Mouse (Mus musculus): Measurements from ENCODE around the gene Nod2. TPM values are rescaled to one million over a fixed set of nuclear protein-coding genes. Genes with fewer than 3 reads are reported as not detected.

Nod2 gene
- polyA plus RNA-seq, 1 experiment from 2014 or later: 0.07 TPM

DNA sequence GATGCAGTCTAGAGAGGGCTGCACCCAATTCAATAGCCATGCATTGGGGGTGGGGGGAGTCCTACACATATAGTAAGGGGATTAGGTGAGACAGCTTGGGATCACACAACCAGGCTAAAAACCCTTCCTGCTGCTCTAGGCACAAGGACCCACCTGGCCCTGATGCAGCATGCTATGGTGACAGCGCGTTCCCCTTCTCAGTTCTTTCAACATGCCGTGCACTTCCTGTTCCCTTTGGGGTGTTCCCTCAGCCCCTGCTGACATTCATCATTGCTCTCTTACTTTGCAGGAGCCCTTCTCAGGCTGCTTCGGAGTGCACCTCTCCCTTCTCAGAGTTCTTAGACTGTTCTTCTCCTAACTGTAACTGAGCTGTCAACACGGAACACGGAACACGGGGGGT, 47.2 kb downstream of the Nod2 start:
- H3K4me3 ChIP-seq (replicated peaks; ENCODE audit: low read length): no peak overlapping the region
- no peaks in the 10 kb centered on the region for H3K9me3 ChIP-seq (ENCODE audit: control insufficient read depth, low read length)
- H3K9ac ChIP-seq: no peak overlapping the region
- H3K27ac ChIP-seq: no peak overlapping the region
- 76% methylated on average over 7 of the region's 7 CpGs for WGBS
- DNase-seq (ENCODE audit: low spot score): no peak
- peaks cover 12% of the 10 kb centered on the region; the same call in 1 of the 2 replicates for H3K4me1 ChIP-seq (replicated peaks; ENCODE audit: control insufficient read depth, insufficient read depth, low read length)
- no peak for ATAC-seq (ENCODE audit: low FRiP score)
- H3K36me3 ChIP-seq (replicated peaks; ENCODE audit: control insufficient read depth, insufficient read depth): no peaks in the 10 kb centered on the region
- H3K4me2 ChIP-seq (replicated peaks): no peak overlapping the region
- H3K27me3 ChIP-seq (ENCODE audit: control insufficient read depth, insufficient read depth, low read length): no peaks in the 10 kb centered on the region

GRCm38 (mm10) chr8:88696228-88696627, 49.1 kb downstream of the Nod2 start:
- Histone ChIP-seq H3K4me3 (replicated peaks; ENCODE audit: low read length) (peak overlapping the region; percentile 79), H3K27ac (no peak overlapping the region), H3K9me3 (ENCODE audit: control insufficient read depth, low read length) (no peaks in the 10 kb centered on the region), H3K27me3 (ENCODE audit: control insufficient read depth, insufficient read depth, low read length) (no peaks in the 10 kb centered on the region), H3K9ac (0 out of 2 replicates have a peak overlapping the region, but pooled peaks have one; percentile 3), H3K36me3 (replicated peaks; ENCODE audit: control insufficient read depth, insufficient read depth) (no peaks in the 10 kb centered on the region), H3K4me1 (replicated peaks; ENCODE audit: control insufficient read depth, insufficient read depth, low read length) (peaks cover 19% of the 10 kb centered on the region), H3K4me2 (replicated peaks) (peak overlapping the region; percentile 47)
- 29% methylated on average over 7 of the region's 7 CpGs for WGBS
- ATAC-seq (ENCODE audit: low FRiP score) (peak; percentile 14; the same call in 1 of the 2 replicates), DNase-seq (ENCODE audit: low spot score) (no peak)

DNA sequence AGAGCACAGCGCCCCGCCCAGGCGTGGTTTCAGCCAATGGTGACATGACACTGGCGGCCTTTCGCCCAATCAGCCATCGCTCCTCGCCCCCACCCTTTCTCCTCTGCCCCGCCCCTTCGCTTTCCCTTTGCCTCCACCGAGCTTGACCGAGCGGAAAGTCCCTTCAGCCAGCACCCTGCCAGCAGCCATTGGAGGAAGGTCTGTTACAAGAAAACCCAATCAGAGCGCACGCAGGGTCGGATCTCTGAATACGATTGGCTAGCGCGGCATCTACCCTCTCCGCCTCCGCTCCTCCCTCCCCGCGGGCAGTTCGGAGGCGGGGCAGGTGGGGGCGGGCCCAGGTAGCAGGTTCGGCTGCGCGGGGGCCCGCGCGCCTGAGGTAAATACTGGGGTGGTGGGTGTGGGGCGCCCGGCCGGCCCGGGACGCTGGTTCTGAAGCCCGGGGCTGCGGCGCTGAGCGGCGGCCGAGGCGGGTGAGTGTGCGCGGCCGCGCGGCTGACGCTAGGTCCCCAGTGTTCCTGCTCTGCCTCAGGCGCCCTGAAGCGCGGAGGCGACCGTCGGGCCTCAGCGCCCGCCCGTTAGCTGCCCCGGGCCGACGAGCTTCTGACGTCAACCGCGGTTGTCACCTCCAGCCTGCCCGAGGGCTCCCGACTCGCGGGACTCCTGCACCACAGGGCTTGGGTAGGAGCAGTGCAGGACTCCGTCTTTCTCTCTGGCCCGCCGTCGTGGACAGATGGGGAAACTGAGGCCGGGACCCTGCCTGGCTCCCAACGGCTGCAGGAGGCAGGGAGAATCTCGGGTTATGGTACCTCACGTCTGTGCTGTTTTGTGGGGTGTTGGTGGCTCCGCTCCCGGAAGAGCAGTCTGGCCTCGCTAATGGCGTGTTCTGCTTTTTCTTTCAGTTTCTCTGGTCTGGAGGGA, 49.9 kb downstream of the Nod2 start, which contains the start of gene Cyld:
Cyld (plus strand) TSS at position 308 of the 921 bp plus-strand sequence.
- H3K9ac ChIP-seq: peak within 1 kb of the TSS; percentile 78
- peaks cover 19% of the 10 kb centered on the region for H3K4me1 ChIP-seq (replicated peaks; ENCODE audit: control insufficient read depth, insufficient read depth, low read length)
- H3K4me3 ChIP-seq (replicated peaks; ENCODE audit: low read length): peak within 1 kb of the TSS; percentile 79
- H3K27ac ChIP-seq: peak within 1 kb of the TSS; percentile 81
- ATAC-seq (ENCODE audit: low FRiP score): peak; percentile 100
- peak within 1 kb of the TSS; percentile 59 for H3K4me2 ChIP-seq (replicated peaks)
- H3K9me3 ChIP-seq (ENCODE audit: control insufficient read depth, low read length): no peaks in the 10 kb centered on the region
- no peaks in the 10 kb centered on the region for H3K36me3 ChIP-seq (replicated peaks; ENCODE audit: control insufficient read depth, insufficient read depth)
- WGBS: under 1% methylated on average over 68 of the region's 80 CpGs
- H3K27me3 ChIP-seq (ENCODE audit: control insufficient read depth, insufficient read depth, low read length): no peaks in the 10 kb centered on the region
- peak; percentile 96 for DNase-seq (ENCODE audit: low spot score)

GRCm38 (mm10) chr8:88697642-88698031, 50.5 kb downstream of the Nod2 start:
- Histone ChIP-seq H3K36me3 (replicated peaks; ENCODE audit: control insufficient read depth, insufficient read depth) (no peaks in the 10 kb centered on the region), H3K4me2 (replicated peaks) (peak overlapping the region; percentile 59), H3K4me1 (replicated peaks; ENCODE audit: control insufficient read depth, insufficient read depth, low read length) (peaks cover 19% of the 10 kb centered on the region), H3K4me3 (replicated peaks; ENCODE audit: low read length) (peak overlapping the region; percentile 79), H3K9me3 (ENCODE audit: control insufficient read depth, low read length) (no peaks in the 10 kb centered on the region), H3K27me3 (ENCODE audit: control insufficient read depth, insufficient read depth, low read length) (no peaks in the 10 kb centered on the region), H3K27ac (no peak overlapping the region), H3K9ac (peak overlapping the region; percentile 78)
- ATAC-seq (ENCODE audit: low FRiP score) (no peak), DNase-seq (ENCODE audit: low spot score) (no peak)
- 17% methylated on average over 4 of the region's 4 CpGs for WGBS

DNA sequence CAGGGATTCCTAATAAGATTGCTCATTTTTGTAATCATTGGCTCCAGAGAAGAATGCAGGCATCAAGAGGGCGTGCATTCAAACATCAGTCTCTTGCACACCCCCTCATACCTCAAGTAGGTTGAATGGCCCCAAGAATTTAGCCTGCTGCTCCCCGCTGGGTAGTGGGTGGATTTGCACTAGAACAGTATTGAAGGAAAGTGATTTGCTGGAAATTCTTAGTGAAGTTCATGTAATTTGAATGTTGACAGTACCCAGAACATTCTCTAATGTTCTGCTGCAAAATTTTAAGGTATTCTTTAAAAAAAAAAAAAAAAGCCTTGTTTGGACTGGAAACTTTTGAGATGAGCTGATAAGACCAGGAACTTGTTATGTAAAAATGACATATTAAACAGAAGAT, 50.9 kb downstream of the Nod2 start:
- Histone ChIP-seq H3K27me3 (ENCODE audit: control insufficient read depth, insufficient read depth, low read length) (no peaks in the 10 kb centered on the region), H3K4me1 (replicated peaks; ENCODE audit: control insufficient read depth, insufficient read depth, low read length) (peaks cover 19% of the 10 kb centered on the region), H3K27ac (no peak overlapping the region), H3K9ac (peak overlapping the region; percentile 78), H3K4me3 (replicated peaks; ENCODE audit: low read length) (peak overlapping the region; percentile 79), H3K4me2 (replicated peaks) (peak overlapping the region; percentile 59), H3K9me3 (ENCODE audit: control insufficient read depth, low read length) (no peaks in the 10 kb centered on the region), H3K36me3 (replicated peaks; ENCODE audit: control insufficient read depth, insufficient read depth) (no peaks in the 10 kb centered on the region)
- 33% methylated on average over 2 of the region's 2 CpGs for WGBS
- no peak for ATAC-seq (ENCODE audit: low FRiP score)
- no peak for DNase-seq (ENCODE audit: low spot score)

DNA sequence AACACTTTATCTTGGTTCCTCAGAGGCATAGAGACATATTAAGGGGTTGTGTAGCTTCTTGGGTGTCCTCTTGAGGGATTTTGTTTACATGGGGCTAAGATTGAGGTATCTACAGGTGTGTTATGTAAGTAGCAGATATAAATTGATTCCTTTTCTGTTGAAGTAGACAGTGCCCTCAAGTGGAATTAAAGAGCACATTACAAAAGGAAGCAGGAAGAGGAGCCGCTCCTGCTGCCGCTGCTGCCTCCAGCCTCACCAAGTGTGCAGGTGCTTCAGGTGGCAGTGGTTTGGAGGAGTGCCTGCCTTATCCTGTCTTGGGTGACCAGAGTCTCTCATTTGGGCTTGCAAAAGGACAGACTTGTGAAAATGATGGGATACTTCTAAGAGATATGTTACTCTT, 54.5 kb downstream of the Nod2 start:
- WGBS: 20% methylated on average over 2 of the region's 2 CpGs
- H3K9ac ChIP-seq: no peak overlapping the region

DNA sequence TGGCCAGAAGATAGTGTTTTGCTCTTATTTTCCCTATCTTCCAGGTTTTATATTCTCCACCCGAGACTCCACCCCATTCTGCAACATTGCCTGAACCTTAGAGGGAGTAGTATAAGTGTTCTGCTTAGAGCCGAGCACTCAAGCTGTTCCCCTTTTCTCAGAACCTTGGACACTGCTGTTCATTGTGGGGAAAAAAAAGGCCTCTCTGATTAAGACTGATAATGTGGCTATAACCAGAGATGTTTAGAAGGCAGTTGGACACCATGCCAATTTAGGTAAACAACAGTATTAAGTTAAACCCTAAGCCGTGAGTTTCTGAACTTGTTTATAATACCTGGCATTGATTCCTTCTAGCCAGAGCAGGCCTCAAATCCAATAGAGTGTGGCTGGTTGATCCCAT, 55.7 kb downstream of the Nod2 start:
- H3K4me1 ChIP-seq (replicated peaks; ENCODE audit: control insufficient read depth, insufficient read depth, low read length): peaks cover 16% of the 10 kb centered on the region
- H3K9ac ChIP-seq: no peak overlapping the region
- no peaks in the 10 kb centered on the region for H3K27me3 ChIP-seq (ENCODE audit: control insufficient read depth, insufficient read depth, low read length)
- no peak overlapping the region for H3K4me2 ChIP-seq (replicated peaks)
- H3K36me3 ChIP-seq (replicated peaks; ENCODE audit: control insufficient read depth, insufficient read depth): no peaks in the 10 kb centered on the region; the same call in 1 of the 2 replicates
- H3K9me3 ChIP-seq (ENCODE audit: control insufficient read depth, low read length): no peaks in the 10 kb centered on the region
- H3K27ac ChIP-seq: no peak overlapping the region
- 85% methylated on average over 3 of the region's 3 CpGs for WGBS
- no peak overlapping the region for H3K4me3 ChIP-seq (replicated peaks; ENCODE audit: low read length)
- DNase-seq (ENCODE audit: low spot score) (no peak), ATAC-seq (ENCODE audit: low FRiP score) (no peak)

More for the DNA sequence above, 54.5 kb downstream of the Nod2 start:
- H3K4me3 ChIP-seq (replicated peaks; ENCODE audit: low read length): no peak overlapping the region
- ATAC-seq (ENCODE audit: low FRiP score): no peak
- peaks cover 19% of the 10 kb centered on the region for H3K4me1 ChIP-seq (replicated peaks; ENCODE audit: control insufficient read depth, insufficient read depth, low read length)
- H3K4me2 ChIP-seq (replicated peaks): no peak overlapping the region
- H3K9me3 ChIP-seq (ENCODE audit: control insufficient read depth, low read length): no peaks in the 10 kb centered on the region
- no peaks in the 10 kb centered on the region for H3K36me3 ChIP-seq (replicated peaks; ENCODE audit: control insufficient read depth, insufficient read depth)
- no peak overlapping the region for H3K27ac ChIP-seq
- peak; percentile 36 for DNase-seq (ENCODE audit: low spot score)
- H3K27me3 ChIP-seq (ENCODE audit: control insufficient read depth, insufficient read depth, low read length): no peaks in the 10 kb centered on the region

DNA sequence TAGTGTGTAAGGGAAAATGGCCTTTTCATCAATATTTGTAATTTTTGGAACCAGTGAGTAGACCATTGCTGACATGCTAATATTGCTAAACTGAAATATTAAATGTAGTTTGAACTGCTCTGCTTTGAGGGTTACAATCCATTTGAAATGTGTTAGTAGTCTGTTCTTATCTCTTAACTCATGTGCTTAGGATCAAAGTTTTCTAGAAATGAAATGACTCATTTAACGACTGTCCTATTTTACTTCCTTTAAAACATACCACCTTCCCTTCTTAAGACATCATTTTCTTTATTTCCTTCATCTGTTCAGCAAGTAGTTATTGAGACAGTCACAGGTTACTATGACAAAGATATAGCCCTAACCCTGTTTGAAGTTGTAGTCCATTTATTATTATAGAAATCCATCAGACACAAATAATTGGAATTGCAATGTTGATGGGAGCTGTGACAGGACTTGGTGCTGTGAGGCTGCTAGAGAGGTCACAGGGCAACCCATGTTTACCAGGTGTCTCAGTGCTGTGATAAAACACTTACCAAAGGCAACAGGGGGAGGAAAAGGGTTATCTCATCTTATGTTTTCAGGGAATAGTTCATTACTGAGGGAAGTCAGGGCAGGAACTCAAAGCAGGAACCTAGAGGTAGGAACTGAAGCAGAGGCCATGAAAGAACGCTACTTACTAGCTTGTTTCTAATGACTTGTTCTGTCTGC, 76.3 kb downstream of the Nod2 start:
- no peak for DNase-seq (ENCODE audit: low spot score)
- Histone ChIP-seq H3K36me3 (replicated peaks; ENCODE audit: control insufficient read depth, insufficient read depth) (peaks cover 39% of the 10 kb centered on the region), H3K9ac (no peak overlapping the region), H3K4me2 (replicated peaks) (no peak overlapping the region), H3K9me3 (ENCODE audit: control insufficient read depth, low read length) (no peaks in the 10 kb centered on the region), H3K27me3 (ENCODE audit: control insufficient read depth, insufficient read depth, low read length) (no peaks in the 10 kb centered on the region), H3K4me1 (replicated peaks; ENCODE audit: control insufficient read depth, insufficient read depth, low read length) (no peaks in the 10 kb centered on the region), H3K4me3 (replicated peaks; ENCODE audit: low read length) (no peak overlapping the region), H3K27ac (no peak overlapping the region)
- 96% methylated on average over 2 of the region's 2 CpGs for WGBS
- ATAC-seq (ENCODE audit: low FRiP score): no peak

Data from hindbrain, embryonic 14.5 days (tissue).